Mouse (Mus musculus): Measurements from ENCODE around the gene Pmm2.

Pmm2 gene

GRCm38 (mm10) chr16:8679780-8680179 is 42.3 kb downstream of the Pmm2 start:
- no peak for DNase-seq (ENCODE audit: low spot score)

DNA sequence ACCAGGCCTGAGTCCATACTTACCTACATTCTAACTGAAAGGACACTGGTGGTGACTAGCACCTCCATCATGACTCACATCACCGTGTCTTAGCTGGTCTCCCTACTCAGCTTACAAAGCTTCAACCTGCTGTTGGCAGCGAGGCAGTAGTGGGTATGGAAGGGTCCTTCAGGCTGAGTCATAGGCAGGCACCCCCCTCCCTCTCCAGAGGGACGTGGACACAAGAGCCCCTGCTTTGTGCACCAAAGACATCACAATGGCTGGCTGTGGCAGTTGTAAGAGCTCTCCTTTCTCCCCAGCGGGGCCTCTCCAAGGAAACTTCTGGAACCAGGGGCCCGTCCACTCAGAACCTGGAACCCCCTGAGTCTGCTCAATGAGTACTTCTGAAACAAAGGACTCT is 43.0 kb downstream of the Pmm2 start, which contains the start of gene Gm5767:
Gene Gm5767 (plus strand): TSS at position 301 of the 400 bp plus-strand sequence.
- DNase-seq (ENCODE audit: low spot score), result no peak

GRCm38 (mm10) chr16:8685087-8685486 is 47.6 kb downstream of the Pmm2 start:
- no peak for DNase-seq (ENCODE audit: low spot score)

GRCm38 (mm10) chr16:8686121-8686870 is 48.8 kb downstream of the Pmm2 start:
- peak; percentile 71 for DNase-seq (ENCODE audit: low spot score)

DNA sequence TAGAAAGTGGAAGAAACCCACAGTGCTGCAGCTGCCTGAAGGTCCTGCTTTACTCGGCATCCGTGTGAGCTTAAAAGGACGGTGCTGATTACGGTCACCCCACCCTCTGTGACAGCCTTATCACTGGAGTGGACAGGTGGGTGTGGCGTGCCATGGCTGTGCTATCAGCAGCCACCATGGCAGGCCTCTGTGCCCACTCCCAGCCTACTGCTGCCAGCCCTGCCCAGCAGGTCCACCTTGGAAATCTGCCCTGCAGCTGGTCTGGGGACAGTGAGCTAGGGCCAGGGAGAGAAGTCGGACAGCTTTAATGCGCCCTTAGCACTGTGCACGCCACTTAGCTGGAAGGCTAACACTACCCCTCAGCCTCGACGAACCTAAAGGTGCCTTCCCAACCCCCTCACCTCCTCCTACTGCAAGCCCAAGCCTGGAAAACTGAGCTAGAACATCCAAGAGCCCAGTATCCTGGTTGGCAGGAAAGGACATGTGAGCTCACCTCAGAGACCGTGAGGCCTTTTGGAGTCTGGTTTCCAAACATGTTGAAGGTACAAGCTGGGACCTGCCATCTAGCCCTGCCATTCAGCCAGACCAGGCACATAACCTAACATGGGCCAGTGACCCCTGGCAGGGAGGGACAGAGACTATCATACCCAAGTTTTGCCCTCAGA is 49.5 kb downstream of the Pmm2 start:
- no peak for DNase-seq (ENCODE audit: low spot score)

DNA sequence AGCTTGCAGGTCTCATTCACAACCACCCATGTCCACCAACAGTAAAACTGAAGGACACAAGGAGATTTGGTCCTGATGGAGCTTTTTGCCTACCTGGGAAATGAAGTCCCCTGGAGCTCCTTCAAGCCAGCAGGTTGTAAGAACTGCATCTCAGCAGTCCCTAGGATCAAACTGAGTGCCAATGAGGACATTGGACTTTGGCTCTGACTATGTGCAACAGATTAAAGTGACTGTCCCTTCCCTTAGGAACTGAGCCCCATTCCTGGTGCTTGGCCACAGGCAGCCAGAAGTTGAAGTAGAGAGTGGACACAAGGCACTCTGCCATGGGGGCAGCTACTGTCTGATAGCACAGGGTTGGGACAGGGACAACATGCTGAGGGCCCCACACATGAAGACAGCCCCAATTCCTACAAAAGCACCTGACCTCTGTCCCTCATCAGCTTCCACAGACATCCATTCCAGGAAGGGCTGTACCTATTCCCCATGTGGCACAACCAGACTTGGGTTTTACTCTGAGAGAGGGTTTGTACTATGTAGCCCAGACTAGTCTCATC is 50.2 kb downstream of the Pmm2 start:
- no peak for DNase-seq (ENCODE audit: low spot score)

DNA sequence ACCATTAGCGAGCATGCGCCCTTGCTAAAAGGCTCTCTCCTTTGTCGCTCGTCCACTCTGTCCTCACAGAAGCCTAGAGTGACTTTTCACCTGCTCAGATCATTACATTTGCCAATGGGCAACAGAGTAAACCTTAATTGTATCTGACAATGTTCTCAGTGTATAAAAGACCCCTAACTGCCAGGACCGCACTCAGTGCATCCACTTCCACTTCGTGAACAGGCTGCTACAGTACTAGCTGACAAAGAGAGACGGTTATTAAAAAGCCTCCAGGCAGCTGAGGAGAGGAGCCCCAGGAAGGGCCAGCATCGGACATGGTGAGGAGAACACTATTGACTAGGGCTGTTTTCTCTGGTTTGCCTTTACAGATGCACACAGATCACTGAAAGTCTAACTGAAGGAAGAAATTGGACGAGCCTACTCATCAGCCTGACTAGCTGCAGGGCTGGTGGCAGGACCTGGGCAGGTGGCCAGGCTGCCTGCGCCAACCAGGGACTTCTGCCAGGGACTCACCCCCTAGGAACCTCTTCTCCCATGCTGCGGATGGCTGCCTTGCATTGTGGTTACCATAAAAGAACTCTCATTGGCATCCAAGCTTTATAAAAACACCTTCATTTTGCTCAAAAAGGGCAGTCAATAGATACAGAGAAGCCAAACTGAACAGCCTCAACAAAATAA is 52.6 kb downstream of the Pmm2 start:
- DNase-seq (ENCODE audit: low spot score), result peak; percentile 39

DNA sequence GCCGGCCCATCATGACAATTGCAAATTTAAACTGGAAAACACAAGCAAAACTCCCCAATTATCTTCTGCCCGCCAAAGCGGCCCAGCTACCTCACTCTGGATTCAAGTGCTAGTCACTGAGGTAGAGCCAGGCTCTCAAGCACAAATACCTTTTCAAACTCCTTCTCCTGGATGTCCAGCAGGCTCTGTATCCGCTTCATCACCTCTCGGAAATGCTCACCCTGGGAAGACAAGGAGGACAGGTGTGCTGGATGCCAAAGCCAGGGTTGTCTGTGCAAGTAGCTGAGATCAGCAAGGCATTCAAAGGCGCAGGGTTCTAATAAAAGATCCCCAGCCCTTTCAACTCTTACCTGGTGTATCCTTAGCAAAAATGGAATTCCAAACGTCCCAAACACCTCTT is 53.7 kb downstream of the Pmm2 start:
- DNase-seq (ENCODE audit: low spot score), result no peak

GRCm38 (mm10) chr16:8699556-8699955 is 62.1 kb downstream of the Pmm2 start:
- no peak for DNase-seq (ENCODE audit: low spot score)

- no peak for DNase-seq (ENCODE audit: low spot score)
Observed at GRCm38 (mm10) chr16:8700586-8700985, 63.1 kb downstream of the Pmm2 start.

DNA sequence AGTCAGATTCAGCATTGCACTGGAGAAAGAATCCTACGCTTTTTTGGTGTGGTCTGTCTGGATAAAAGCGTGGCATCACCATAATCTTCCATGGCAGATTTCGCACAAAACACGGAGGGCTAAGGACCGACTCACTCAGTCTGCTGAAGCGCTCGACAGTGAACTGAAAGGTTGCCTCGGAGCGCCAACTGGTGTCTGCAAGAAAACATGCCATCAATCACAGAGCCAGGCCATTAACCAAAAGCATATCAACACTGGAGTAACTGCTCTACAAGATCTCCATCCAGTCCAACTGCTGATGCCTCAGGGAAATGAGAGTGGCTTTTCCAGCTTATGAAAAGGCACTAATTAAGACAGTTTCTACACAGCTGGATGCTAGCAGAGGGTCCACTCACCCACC is 74.5 kb downstream of the Pmm2 start:
- no peak for DNase-seq (ENCODE audit: low spot score)

All from ovary, postnatal 14 days (tissue).